Mouse (Mus musculus): ENCODE measurements around the gene Stx1b. TPM values are rescaled to one million over a fixed set of nuclear protein-coding genes. Genes with fewer than 3 reads are reported as not detected.

Stx1b gene
- total RNA-seq, 2 experiments from 2014 or later = 4.2 to 5.6 TPM

Other genes starting within 250 kb of the Stx1b start
- 1 to 10 TPM; 8.4 to 8.5 TPM for gene Ccdc189, start 236.0 kb downstream of the Stx1b start, total RNA-seq (2021)
- gene Rnf40, start 235.8 kb downstream of the Stx1b start, total RNA-seq (2021) = 10 to 100 TPM; 54.1 to 64.1 TPM
- 10 to 100 TPM; 16.4 to 16.5 TPM for gene Zfp629, start 208.8 kb downstream of the Stx1b start, total RNA-seq (2021)
- gene Bcl7c, start 115.6 kb downstream of the Stx1b start, total RNA-seq (2021) = 10 to 100 TPM; 53.4 to 88.2 TPM
- 1 to 10 TPM; 3.3 to 4.8 TPM for gene Ctf1, start 111.8 kb downstream of the Stx1b start, total RNA-seq (2021)
- not detected for gene Ctf2, start 92.4 kb downstream of the Stx1b start, total RNA-seq (2021)
- 10 to 100 TPM; 10.7 to 14.4 TPM for gene Fbxl19, start 80.0 kb downstream of the Stx1b start, total RNA-seq (2021)
- 10 to 100 TPM; 28.5 to 30.7 TPM for gene Orai3, start 54.7 kb downstream of the Stx1b start, total RNA-seq (2021)
- 10 to 100 TPM; 30.3 to 40.4 TPM for gene Setd1a, start 47.9 kb downstream of the Stx1b start, total RNA-seq (2021)
- 1 to 10 TPM; 2.4 to 3.0 TPM for gene Gm49388, start 38.9 kb downstream of the Stx1b start, total RNA-seq (2021)
- 10 to 100 TPM; 31.5 to 40.4 TPM for gene Hsd3b7, start 23.9 kb downstream of the Stx1b start, total RNA-seq (2021)
- 100 to 1,000 TPM in 1 of 2 experiments, 10 to 100 TPM in 1; 99.2 to 104 TPM for gene Stx4a, start 255 bp downstream of the Stx1b start, total RNA-seq (2021)
- gene Zfp646, start 51.7 kb upstream of the Stx1b start, total RNA-seq (2021) = 10 to 100 TPM; 31.1 to 36.6 TPM
- gene Zfp668, start 52.3 kb upstream of the Stx1b start, total RNA-seq (2021) = 1 to 10 TPM; 8.3 to 9.5 TPM
- gene Prss53, start 66.4 kb upstream of the Stx1b start, total RNA-seq (2021) = 1 to 10 TPM; 1.2 to 1.9 TPM
- not detected for gene Gm21974, start 70.9 kb upstream of the Stx1b start, total RNA-seq (2021)
- 10 to 100 TPM; 67.2 to 67.4 TPM for gene Vkorc1, start 71.1 kb upstream of the Stx1b start, total RNA-seq (2021)
- gene Bckdk, start 79.5 kb upstream of the Stx1b start, total RNA-seq (2021) = 100 to 1,000 TPM in 1 of 2 experiments, 10 to 100 TPM in 1; 97.1 to 109 TPM
- gene Kat8, start 88.0 kb upstream of the Stx1b start, total RNA-seq (2021) = 10 to 100 TPM; 27.1 to 30.2 TPM
- gene Prss8, start 105.6 kb upstream of the Stx1b start, total RNA-seq (2021) = under 1 TPM in 1 of 2 experiments, not detected in 1; 0.23 TPM
- 10 to 100 TPM in 1 of 2 experiments, 1 to 10 TPM in 1; 6.2 to 11.4 TPM for gene Prss36, start 122.2 kb upstream of the Stx1b start, total RNA-seq (2021)
- gene Fus, start 142.9 kb upstream of the Stx1b start, total RNA-seq (2021) = 100 to 1,000 TPM; 150 to 153 TPM
- gene Pycard, start 169.3 kb upstream of the Stx1b start, total RNA-seq (2021) = 1 to 10 TPM in 1 of 2 experiments, under 1 TPM in 1; 0.83 to 3.7 TPM
- gene Trim72, start 179.4 kb upstream of the Stx1b start, total RNA-seq (2021) = under 1 TPM in 1 of 2 experiments, not detected in 1; 0.29 TPM
- 1 to 10 TPM; 4.9 to 6.9 TPM for gene Itgam, start 238.1 kb upstream of the Stx1b start, total RNA-seq (2021)
- gene Gm49368, start 238.1 kb upstream of the Stx1b start, total RNA-seq (2021) = under 1 TPM in 1 of 2 experiments, not detected in 1; 0.10 TPM

Data from adrenal gland, adult 18-20 months (tissue).